Mouse (Mus musculus): Measurements from ENCODE around the gene Ermard. TPM values are rescaled to one million over a fixed set of nuclear protein-coding genes. Genes with fewer than 3 reads are reported as not detected.
"Not testable (repeated sequence)": the region's sequence is repeated elsewhere in the genome, so short reads cannot be mapped to it uniquely, and the experiment has no call there.

Gene Ermard
- 71.4 and 92.2 TPM in 2 replicates for polyA plus RNA-seq (2014; fragmentation: Nextera tagmentation; extraction: Ambion mirVana)

GRCm38 (mm10) chr17:15041175-15041729, at the start of gene Ermard, which contains the start of the genes Tcte3 and Gm3448:
Ermard (plus strand) TSS chr17:15041208.
Tcte3 (minus strand) TSS chr17:15041488.
Gm3448 (minus strand) TSS chr17:15041537.
- H3K9ac ChIP-seq (ENCODE audit: low read depth, low read length); H3K9me3 ChIP-seq (ENCODE audit: control insufficient read depth, low read length); H3K27me3 ChIP-seq (ENCODE audit: control insufficient read depth, insufficient read depth, low read length); H3K4me2 ChIP-seq (replicated peaks; ENCODE audit: low read depth, low read length); H3K27ac ChIP-seq (ENCODE audit: low read depth, low read length); H3K36me3 ChIP-seq (ENCODE audit: control insufficient read depth, insufficient read depth, low read length); H3K4me3 ChIP-seq (ENCODE audit: low read depth, low read length); DNase-seq (ENCODE audit: low spot score); H3K4me1 ChIP-seq (replicated peaks; ENCODE audit: control insufficient read depth, insufficient read depth, low read length): not testable (repeated sequence)
- peak; percentile 98 for ATAC-seq (ENCODE audit: low FRiP score)
- 0% methylated on average over 1 of the region's 56 CpGs for WGBS

GRCm38 (mm10) chr17:14992522-14993138, 48.4 kb upstream of the Ermard start:
- H3K4me2 ChIP-seq (replicated peaks; ENCODE audit: low read depth, low read length); H3K4me3 ChIP-seq (ENCODE audit: low read depth, low read length); H3K36me3 ChIP-seq (ENCODE audit: control insufficient read depth, insufficient read depth, low read length); H3K9ac ChIP-seq (ENCODE audit: low read depth, low read length); H3K27me3 ChIP-seq (ENCODE audit: control insufficient read depth, insufficient read depth, low read length); H3K4me1 ChIP-seq (replicated peaks; ENCODE audit: control insufficient read depth, insufficient read depth, low read length); H3K9me3 ChIP-seq (ENCODE audit: control insufficient read depth, low read length); H3K27ac ChIP-seq (ENCODE audit: low read depth, low read length); DNase-seq (ENCODE audit: low spot score): not testable (repeated sequence)
- peak; percentile 81 for ATAC-seq (ENCODE audit: low FRiP score)
- WGBS, result no CpG with 5 or more reads among the region's 98 CpGs

GRCm38 (mm10) chr17:14993139-14993832, 47.7 kb upstream of the Ermard start:
- not testable (repeated sequence) for H3K27me3 ChIP-seq (ENCODE audit: control insufficient read depth, insufficient read depth, low read length); H3K4me2 ChIP-seq (replicated peaks; ENCODE audit: low read depth, low read length); H3K27ac ChIP-seq (ENCODE audit: low read depth, low read length); H3K36me3 ChIP-seq (ENCODE audit: control insufficient read depth, insufficient read depth, low read length); DNase-seq (ENCODE audit: low spot score); H3K4me1 ChIP-seq (replicated peaks; ENCODE audit: control insufficient read depth, insufficient read depth, low read length); H3K9ac ChIP-seq (ENCODE audit: low read depth, low read length); H3K9me3 ChIP-seq (ENCODE audit: control insufficient read depth, low read length); H3K4me3 ChIP-seq (ENCODE audit: low read depth, low read length)
- peak; percentile 91 for ATAC-seq (ENCODE audit: low FRiP score)
- no CpG with 5 or more reads among the region's 47 CpGs for WGBS

- H3K27me3 ChIP-seq (ENCODE audit: control insufficient read depth, insufficient read depth, low read length); H3K36me3 ChIP-seq (ENCODE audit: control insufficient read depth, insufficient read depth, low read length); ATAC-seq (ENCODE audit: low FRiP score); H3K27ac ChIP-seq (ENCODE audit: low read depth, low read length); H3K9ac ChIP-seq (ENCODE audit: low read depth, low read length); H3K4me2 ChIP-seq (replicated peaks; ENCODE audit: low read depth, low read length); H3K9me3 ChIP-seq (ENCODE audit: control insufficient read depth, low read length); H3K4me3 ChIP-seq (ENCODE audit: low read depth, low read length); DNase-seq (ENCODE audit: low spot score); H3K4me1 ChIP-seq (replicated peaks; ENCODE audit: control insufficient read depth, insufficient read depth, low read length): not testable (repeated sequence)
- WGBS, result no CpG with 5 or more reads among the region's 5 CpGs
These were observed 46.9 kb upstream of the Ermard start for GRCm38 (mm10) chr17:14994140-14994539.

- H3K9me3 ChIP-seq (ENCODE audit: control insufficient read depth, low read length); H3K27me3 ChIP-seq (ENCODE audit: control insufficient read depth, insufficient read depth, low read length); H3K27ac ChIP-seq (ENCODE audit: low read depth, low read length); H3K36me3 ChIP-seq (ENCODE audit: control insufficient read depth, insufficient read depth, low read length); H3K4me1 ChIP-seq (replicated peaks; ENCODE audit: control insufficient read depth, insufficient read depth, low read length); DNase-seq (ENCODE audit: low spot score); H3K4me2 ChIP-seq (replicated peaks; ENCODE audit: low read depth, low read length); H3K4me3 ChIP-seq (ENCODE audit: low read depth, low read length); ATAC-seq (ENCODE audit: low FRiP score); H3K9ac ChIP-seq (ENCODE audit: low read depth, low read length): not testable (repeated sequence)
- WGBS, result no CpG with 5 or more reads among the region's 4 CpGs
These were observed 41.0 kb upstream of the Ermard start for GRCm38 (mm10) chr17:15000047-15000446.

GRCm38 (mm10) chr17:15009088-15009487, 31.9 kb upstream of the Ermard start:
- H3K9me3 ChIP-seq (ENCODE audit: control insufficient read depth, low read length); H3K9ac ChIP-seq (ENCODE audit: low read depth, low read length); DNase-seq (ENCODE audit: low spot score); H3K4me1 ChIP-seq (replicated peaks; ENCODE audit: control insufficient read depth, insufficient read depth, low read length); H3K4me2 ChIP-seq (replicated peaks; ENCODE audit: low read depth, low read length); H3K27ac ChIP-seq (ENCODE audit: low read depth, low read length); H3K4me3 ChIP-seq (ENCODE audit: low read depth, low read length); H3K27me3 ChIP-seq (ENCODE audit: control insufficient read depth, insufficient read depth, low read length); H3K36me3 ChIP-seq (ENCODE audit: control insufficient read depth, insufficient read depth, low read length); ATAC-seq (ENCODE audit: low FRiP score): not testable (repeated sequence)
- no CpG with 5 or more reads among the region's 3 CpGs for WGBS

- WGBS, result no CpG with 5 or more reads among the region's 60 CpGs
- not testable (repeated sequence) for DNase-seq (ENCODE audit: low spot score); H3K27me3 ChIP-seq (ENCODE audit: control insufficient read depth, insufficient read depth, low read length); H3K36me3 ChIP-seq (ENCODE audit: control insufficient read depth, insufficient read depth, low read length); H3K4me3 ChIP-seq (ENCODE audit: low read depth, low read length); H3K9ac ChIP-seq (ENCODE audit: low read depth, low read length); H3K4me1 ChIP-seq (replicated peaks; ENCODE audit: control insufficient read depth, insufficient read depth, low read length); H3K27ac ChIP-seq (ENCODE audit: low read depth, low read length); H3K4me2 ChIP-seq (replicated peaks; ENCODE audit: low read depth, low read length); H3K9me3 ChIP-seq (ENCODE audit: control insufficient read depth, low read length)
- ATAC-seq (ENCODE audit: low FRiP score), result peak; percentile 99
These were observed 31.1 kb upstream of the Ermard start, which contains the start of gene Gm3435 for GRCm38 (mm10) chr17:15009706-15010413. Gm3435 (plus strand) TSS chr17:15010176.

GRCm38 (mm10) chr17:15021503-15022220, 19.3 kb upstream of the Ermard start:
- WGBS, result 90% methylated on average over 3 of the region's 3 CpGs
- not testable (repeated sequence) for ATAC-seq (ENCODE audit: low FRiP score); H3K36me3 ChIP-seq (ENCODE audit: control insufficient read depth, insufficient read depth, low read length); H3K4me2 ChIP-seq (replicated peaks; ENCODE audit: low read depth, low read length); H3K9me3 ChIP-seq (ENCODE audit: control insufficient read depth, low read length); H3K9ac ChIP-seq (ENCODE audit: low read depth, low read length); H3K4me3 ChIP-seq (ENCODE audit: low read depth, low read length); H3K4me1 ChIP-seq (replicated peaks; ENCODE audit: control insufficient read depth, insufficient read depth, low read length); DNase-seq (ENCODE audit: low spot score); H3K27ac ChIP-seq (ENCODE audit: low read depth, low read length); H3K27me3 ChIP-seq (ENCODE audit: control insufficient read depth, insufficient read depth, low read length)

Data from hindbrain, embryonic 11.5 days (tissue).